In genomic region chr11:117333150-117333715, GRCm38 (mm10) we compare ENCODE assay signal across 8 mouse cellular contexts.
DNase-seq lines count a peak whose midpoint lies in the region; ATAC-seq and TF ChIP-seq lines count a peak whose summit lies in the region.

No protein-coding gene starts in this region.

- H3K9ac ChIP-seq in heart, embryonic 12.5 days: peak overlapping the region; percentile 75
- H3K9ac ChIP-seq in ES-Bruce4 (ENCODE audit: low read depth, poor library complexity, severe bottlenecking): peak overlapping the region; percentile 70
- H3K9ac ChIP-seq in forebrain, embryonic 16.5 days (replicated peaks; ENCODE audit: low read depth, low read length): peak overlapping the region; percentile 93
- H3K9ac ChIP-seq in liver, embryonic 16.5 days (ENCODE audit: low read depth, low read length): peak overlapping the region; percentile 57

- TF ChIP-seq EP300 in ES-Bruce4 (IDR thresholded peaks at IDR 0.05; ENCODE audit: insufficient read depth, low read depth, low read length): no peak

- H3K36me3 ChIP-seq in heart, embryonic 12.5 days: no peaks in the 10 kb centered on the region
- no peaks in the 10 kb centered on the region for H3K36me3 ChIP-seq in ES-Bruce4 (ENCODE audit: control insufficient read depth, insufficient read depth, low read length, poor library complexity, severe bottlenecking)
- no peaks in the 10 kb centered on the region for H3K36me3 ChIP-seq in forebrain, embryonic 16.5 days (ENCODE audit: control insufficient read depth, insufficient read depth)
- H3K36me3 ChIP-seq in liver, embryonic 16.5 days (ENCODE audit: control insufficient read depth, insufficient read depth): no peaks in the 10 kb centered on the region

- no peaks in the 10 kb centered on the region for H3K9me3 ChIP-seq in heart, embryonic 12.5 days (replicated peaks)
- no peaks in the 10 kb centered on the region for H3K9me3 ChIP-seq in ES-Bruce4 (replicated peaks; ENCODE audit: control insufficient read depth, insufficient read depth, low read length, poor library complexity, severe bottlenecking)
- H3K9me3 ChIP-seq in forebrain, embryonic 16.5 days (ENCODE audit: control insufficient read depth, low read length): no peaks in the 10 kb centered on the region
- no peaks in the 10 kb centered on the region for H3K9me3 ChIP-seq in liver, embryonic 16.5 days (replicated peaks; ENCODE audit: control insufficient read depth, low read length)

- 22% methylated on average over 13 of the region's 13 CpGs for WGBS in heart, embryonic 12.5 days
- WGBS in forebrain, embryonic 16.5 days: 7% methylated on average over 13 of the region's 13 CpGs
- WGBS in liver, embryonic 16.5 days (ENCODE audit: insufficient replicate concordance): 7% methylated on average over 13 of the region's 13 CpGs

- no peak for DNase-seq in heart, adult 18-20 months
- no peak for DNase-seq in urinary bladder, adult 18-20 months (ENCODE audit: low spot score in 2 of 2)
- no peak for DNase-seq in adrenal gland, adult (ENCODE audit: inconsistent age in 2 of 2, low spot score in 1 of 2)
- no peak for DNase-seq in frontal cortex, postnatal 25 days (ENCODE audit: low spot score in 2 of 2)

- peak overlapping the region; percentile 62 for H3K4me3 ChIP-seq in heart, embryonic 12.5 days
- H3K4me3 ChIP-seq in ES-Bruce4 (ENCODE audit: low read depth, low read length): peak overlapping the region; percentile 64
- H3K4me3 ChIP-seq in forebrain, embryonic 16.5 days (replicated peaks; ENCODE audit: low read length): peak overlapping the region; percentile 76
- peak overlapping the region; percentile 64 for H3K4me3 ChIP-seq in liver, embryonic 16.5 days (ENCODE audit: low read depth, low read length)

- peak overlapping the region; percentile 84 for H3K27ac ChIP-seq in heart, embryonic 12.5 days (ENCODE audit: poor library complexity, severe bottlenecking)
- 0 out of 2 replicates have a peak overlapping the region, but pooled peaks have one; percentile 52 for H3K27ac ChIP-seq in ES-Bruce4 (ENCODE audit: insufficient read depth, low read length)
- H3K27ac ChIP-seq in forebrain, embryonic 16.5 days (ENCODE audit: low read length): peak overlapping the region; percentile 98
- H3K27ac ChIP-seq in liver, embryonic 16.5 days (ENCODE audit: low read length): peak overlapping the region; percentile 64

- ATAC-seq in heart, embryonic 12.5 days (ENCODE audit: insufficient number of reproducible peaks, low FRiP score): no peak
- no peak for ATAC-seq in forebrain, embryonic 16.5 days
- no peak for ATAC-seq in liver, embryonic 16.5 days (ENCODE audit: low read depth)

- no peak for TF ChIP-seq POLR2A in ES-Bruce4 (IDR thresholded peaks at IDR 0.05; ENCODE audit: insufficient read depth, low read length)

- peaks cover 75% of the 10 kb centered on the region for H3K4me1 ChIP-seq in heart, embryonic 12.5 days (replicated peaks)
- peaks cover 20% of the 10 kb centered on the region for H3K4me1 ChIP-seq in ES-Bruce4 (ENCODE audit: control insufficient read depth, insufficient read depth, low read length)
- H3K4me1 ChIP-seq in forebrain, embryonic 16.5 days (replicated peaks; ENCODE audit: control insufficient read depth, insufficient read depth, low read length): peaks cover 48% of the 10 kb centered on the region
- H3K4me1 ChIP-seq in liver, embryonic 16.5 days (ENCODE audit: control insufficient read depth, low read depth, low read length): peaks cover 79% of the 10 kb centered on the region

- H3K4me2 ChIP-seq in heart, embryonic 12.5 days: peak overlapping the region; percentile 85
- peak overlapping the region; percentile 83 for H3K4me2 ChIP-seq in forebrain, embryonic 16.5 days (ENCODE audit: low read length)
- peak overlapping the region; percentile 76 for H3K4me2 ChIP-seq in liver, embryonic 16.5 days (ENCODE audit: low read depth, low read length)

- H3K27me3 ChIP-seq in heart, embryonic 12.5 days (replicated peaks): no peaks in the 10 kb centered on the region
- H3K27me3 ChIP-seq in ES-Bruce4 (ENCODE audit: control insufficient read depth, insufficient read depth, low read length, poor library complexity, severe bottlenecking): no peaks in the 10 kb centered on the region
- H3K27me3 ChIP-seq in forebrain, embryonic 16.5 days (replicated peaks; ENCODE audit: control insufficient read depth, insufficient read depth, low read length): no peaks in the 10 kb centered on the region
- H3K27me3 ChIP-seq in liver, embryonic 16.5 days (ENCODE audit: control insufficient read depth, insufficient read depth, low read depth, low read length): no peaks in the 10 kb centered on the region

- no peak for TF ChIP-seq CTCF in ES-Bruce4 (IDR thresholded peaks at IDR 0.05; ENCODE audit: low read depth, low read length)
